Mouse (Mus musculus) T-helper 17 cell (primary cell): ENCODE measurements around the gene Elac2.

Experiments
- in situ Hi-C, 2 experiments: fragments of 300-600 bp; cut with MboI, MseI; formaldehyde crosslinking; loops; 1 replicate in 1 of 2; 2 replicates in 1 of 2; pipeline ENCODE4 v1.15.1; 2025; ENCODE audit warnings: high pct_unique_total_duplicates in 2 of 2

Gene Elac2

DNA sequence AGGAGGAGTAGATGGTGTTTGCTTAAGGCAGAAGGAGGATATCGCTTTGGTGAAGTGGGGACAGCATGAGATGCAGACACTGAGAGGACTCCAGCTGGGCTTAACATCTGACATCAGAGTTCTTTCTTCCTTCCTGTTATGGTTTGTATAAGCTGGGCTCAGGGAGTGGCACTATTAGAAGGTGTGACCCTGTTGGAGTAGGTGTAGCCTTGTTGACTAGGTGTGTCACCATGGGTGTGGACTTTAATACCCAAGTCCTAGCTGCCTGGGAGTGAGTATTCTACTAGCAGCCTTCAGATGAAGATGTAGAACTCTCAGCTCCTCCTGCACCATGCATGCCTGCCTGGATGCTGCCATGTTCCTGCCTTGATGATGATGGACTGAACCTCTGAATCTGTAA is 37.9 kb downstream of the Elac2 start:
- in situ Hi-C loops, result loop anchor here in 1 of 2 experiments (10.0 kb wide), 1 partner anchor 848 kb away; no protein-coding TSS in a partner anchor

DNA sequence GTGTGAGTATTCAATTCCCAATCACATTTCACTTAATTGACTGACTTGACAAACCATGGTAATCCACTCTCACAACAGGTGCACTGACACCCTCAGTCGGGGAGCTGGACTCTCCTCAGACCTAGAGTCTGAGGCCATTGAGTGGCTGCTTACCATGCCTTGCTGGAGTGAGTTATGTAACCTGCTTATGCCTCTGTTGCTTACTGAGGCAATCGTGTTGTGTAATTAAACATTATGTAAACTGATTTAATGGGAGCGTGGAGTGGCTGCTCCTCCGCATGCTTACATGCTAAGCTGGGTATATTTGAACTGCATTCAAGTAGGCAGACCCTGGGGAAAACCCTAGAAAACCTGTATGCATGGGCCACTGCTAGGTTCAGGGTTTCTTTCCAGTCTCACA is 41.9 kb downstream of the Elac2 start:
- in situ Hi-C loops, result no loop called here

DNA sequence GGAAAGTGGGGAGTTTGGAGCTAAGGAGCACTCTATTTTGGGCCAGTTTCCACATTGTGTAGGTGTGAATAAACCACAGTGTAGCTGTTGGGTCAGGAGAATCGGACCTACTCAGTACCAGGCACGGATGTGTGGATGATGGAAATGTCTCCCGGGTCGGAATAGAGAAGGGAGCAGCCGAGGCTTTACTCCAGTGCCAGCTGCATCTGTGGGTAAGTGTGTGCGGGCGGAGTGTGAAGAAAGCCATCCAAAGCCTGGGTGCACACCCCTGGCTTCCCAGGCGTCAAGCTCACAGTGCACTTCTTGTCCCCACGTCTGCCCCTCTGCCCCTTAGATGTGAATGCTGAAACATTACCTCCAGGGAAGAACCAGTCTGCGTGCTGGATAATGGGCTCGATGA is 43.9 kb downstream of the Elac2 start:
- in situ Hi-C loops, result no loop called here

GRCm38 (mm10) chr11:65028049-65028448 is 49.2 kb downstream of the Elac2 start:
- in situ Hi-C loops, result no loop called here

DNA sequence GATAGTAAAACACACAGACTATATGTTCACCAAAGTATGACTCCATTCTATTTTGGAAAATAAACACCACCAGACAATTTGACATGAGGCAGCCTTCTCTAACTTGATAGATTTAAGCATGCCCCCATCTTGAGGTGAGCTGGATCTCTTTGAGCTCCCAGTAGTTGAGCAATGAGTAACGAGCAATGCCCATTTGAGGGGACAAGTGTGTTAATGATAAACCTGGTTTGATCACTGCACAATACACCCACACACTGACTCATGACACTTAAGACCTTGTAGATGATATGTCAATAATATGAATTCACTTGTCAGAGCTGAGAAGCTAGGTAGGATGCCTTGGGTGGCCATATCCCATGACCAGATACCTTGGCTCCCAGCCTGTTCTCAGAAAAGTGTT is 51.4 kb downstream of the Elac2 start:
- in situ Hi-C loops, result no loop called here

DNA sequence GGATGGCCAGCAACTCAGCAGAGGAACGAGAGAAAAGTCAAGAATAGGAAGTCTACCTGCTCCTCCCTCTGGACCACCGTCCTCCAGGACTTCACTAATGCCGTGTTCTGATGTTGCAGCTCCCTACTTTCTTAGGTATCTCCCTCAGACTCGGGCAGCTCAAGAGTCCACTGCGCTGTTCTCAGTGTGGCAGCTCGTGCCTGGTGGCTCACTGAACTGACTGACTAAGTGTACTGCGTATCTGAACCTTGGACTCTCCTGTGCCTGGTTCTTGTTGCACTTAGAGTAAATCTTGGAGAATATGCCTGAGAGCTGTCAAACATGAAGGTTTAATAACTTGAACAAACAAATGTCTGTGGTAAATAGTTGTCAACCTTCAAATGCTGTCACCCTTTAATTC is 53.4 kb downstream of the Elac2 start:
- in situ Hi-C loops, result no loop called here

DNA sequence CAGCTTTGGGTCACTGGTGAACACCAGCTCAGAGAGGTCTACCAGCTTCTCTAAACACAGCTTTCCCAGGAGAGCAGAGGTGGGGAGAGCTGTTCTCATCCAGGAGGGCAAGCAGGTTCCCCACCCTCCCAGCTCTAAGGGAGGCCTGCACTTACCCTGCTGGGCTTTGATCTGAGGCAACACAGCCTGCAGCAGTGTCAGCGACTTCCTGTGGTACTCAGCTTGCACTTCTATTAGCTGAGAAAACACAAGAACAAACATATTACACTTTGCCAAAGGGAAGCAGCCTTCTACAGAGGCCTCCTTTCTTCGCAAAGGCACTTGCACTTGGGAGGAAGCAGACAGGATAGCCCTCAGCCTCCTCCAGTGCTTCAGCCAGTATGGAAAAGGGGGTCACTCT is 60.2 kb downstream of the Elac2 start:
- in situ Hi-C loops, result no loop called here

GRCm38 (mm10) chr11:65039517-65040095 is 60.8 kb downstream of the Elac2 start:
- in situ Hi-C loops, result no loop called here

DNA sequence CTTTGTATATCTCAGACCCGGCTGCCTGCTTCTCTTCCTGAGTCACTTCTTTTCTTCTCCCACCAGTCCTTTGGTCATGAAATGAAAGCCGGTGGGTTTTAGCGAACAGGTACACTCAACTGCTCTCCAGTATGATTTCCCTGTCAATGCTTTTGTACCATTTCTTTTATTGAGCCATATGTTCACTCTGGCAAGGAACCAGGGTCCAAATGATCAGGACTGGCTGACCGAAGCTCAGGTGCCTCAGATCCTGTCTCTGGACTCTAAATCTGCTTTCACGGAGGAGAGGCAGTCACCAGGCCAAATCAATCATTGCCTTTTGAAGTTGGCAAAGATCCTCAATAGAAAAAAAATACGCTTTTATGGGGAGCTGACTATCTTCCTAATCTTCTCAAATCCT is 61.7 kb downstream of the Elac2 start:
- in situ Hi-C loops, result no loop called here

DNA sequence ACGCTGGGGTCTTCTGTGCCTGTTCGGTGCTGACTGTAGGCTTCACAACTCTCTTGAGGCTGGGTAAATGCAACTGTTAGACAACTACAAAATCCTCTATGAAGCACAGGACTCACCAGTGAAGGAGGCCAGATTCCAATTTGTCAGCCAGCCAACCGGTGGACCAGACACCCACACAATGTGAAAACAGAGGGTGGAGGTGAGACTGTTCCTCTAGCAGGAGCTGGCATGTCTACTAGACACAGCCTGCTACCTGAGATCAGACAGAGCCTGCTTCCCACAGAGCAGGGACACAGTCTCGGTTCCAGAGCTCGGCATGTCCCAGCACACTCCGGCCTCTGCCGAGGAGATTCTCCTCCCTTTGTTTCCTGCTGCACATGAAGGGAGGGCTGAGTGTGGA is 70.3 kb downstream of the Elac2 start:
- in situ Hi-C loops, result no loop called here

DNA sequence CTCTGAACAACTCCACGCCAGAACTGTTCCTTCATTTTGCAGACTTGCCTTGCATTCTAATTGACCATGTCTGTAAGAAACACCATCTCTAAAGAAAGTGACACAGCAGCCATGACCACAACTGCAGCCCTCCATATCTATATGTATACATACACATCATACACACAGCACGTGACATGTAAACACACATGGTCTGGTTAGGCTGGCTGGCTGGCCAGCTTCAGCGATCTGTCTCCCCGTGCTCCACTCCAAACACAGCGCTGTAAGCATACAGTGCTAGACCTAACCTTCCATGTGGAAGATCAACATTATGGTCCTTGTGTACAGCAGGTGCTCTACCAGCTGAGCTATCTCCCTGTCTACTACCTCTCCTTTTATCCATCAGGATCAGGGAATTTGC is 72.0 kb downstream of the Elac2 start:
- in situ Hi-C loops, result no loop called here
